Mouse (Mus musculus): Measurements from ENCODE around the gene Ndufa7. TPM values are rescaled to one million over a fixed set of nuclear protein-coding genes. Genes with fewer than 3 reads are reported as not detected.
A peak's percentile ranks its signal among the peaks of the same experiment; 100 is the strongest.
"Not testable (repeated sequence)": the region's sequence is repeated elsewhere in the genome, so short reads cannot be mapped to it uniquely, and the experiment has no call there.

Ndufa7 gene
- polyA plus RNA-seq, 1 experiment from 2014 or later: 501 TPM

- H3K4me3 ChIP-seq (ENCODE audit: low read depth, low read length); H3K4me2 ChIP-seq (replicated peaks; ENCODE audit: low read depth, low read length); H3K27me3 ChIP-seq (replicated peaks; ENCODE audit: insufficient read depth, low read length); H3K9ac ChIP-seq (replicated peaks; ENCODE audit: low read depth); DNase-seq (ENCODE audit: low spot score); H3K9me3 ChIP-seq (ENCODE audit: low read length); H3K36me3 ChIP-seq (ENCODE audit: insufficient read depth, low read length); ATAC-seq; H3K27ac ChIP-seq (ENCODE audit: low read length); H3K4me1 ChIP-seq (ENCODE audit: insufficient read depth, low read depth, low read length): not testable (repeated sequence)
- 78% methylated on average over 5 of the region's 5 CpGs for WGBS
- peak; percentile 43 for TF ChIP-seq CTCF (IDR thresholded peaks at IDR 0.05)
These were observed 51.4 kb downstream of the Ndufa7 start for GRCm38 (mm10) chr17:33875797-33876196.

- ATAC-seq; H3K36me3 ChIP-seq (ENCODE audit: insufficient read depth, low read length); H3K4me1 ChIP-seq (ENCODE audit: insufficient read depth, low read depth, low read length); H3K9ac ChIP-seq (replicated peaks; ENCODE audit: low read depth); H3K27me3 ChIP-seq (replicated peaks; ENCODE audit: insufficient read depth, low read length); H3K4me2 ChIP-seq (replicated peaks; ENCODE audit: low read depth, low read length); H3K27ac ChIP-seq (ENCODE audit: low read length); H3K4me3 ChIP-seq (ENCODE audit: low read depth, low read length); H3K9me3 ChIP-seq (ENCODE audit: low read length); DNase-seq (ENCODE audit: low spot score): not testable (repeated sequence)
- 93% methylated on average over 7 of the region's 11 CpGs for WGBS
These were observed 59.9 kb downstream of the Ndufa7 start for GRCm38 (mm10) chr17:33884320-33884719.

- DNase-seq (ENCODE audit: low spot score); H3K4me2 ChIP-seq (replicated peaks; ENCODE audit: low read depth, low read length); H3K4me1 ChIP-seq (ENCODE audit: insufficient read depth, low read depth, low read length); H3K9ac ChIP-seq (replicated peaks; ENCODE audit: low read depth); H3K27me3 ChIP-seq (replicated peaks; ENCODE audit: insufficient read depth, low read length); H3K27ac ChIP-seq (ENCODE audit: low read length); H3K36me3 ChIP-seq (ENCODE audit: insufficient read depth, low read length); H3K9me3 ChIP-seq (ENCODE audit: low read length); ATAC-seq; H3K4me3 ChIP-seq (ENCODE audit: low read depth, low read length): not testable (repeated sequence)
- 20% methylated on average over 2 of the region's 2 CpGs for WGBS
These were observed 63.4 kb downstream of the Ndufa7 start for GRCm38 (mm10) chr17:33887802-33888201.

Small RNA genes within 50 kb of the gene (microRNA-seq; reads per million reads assigned to microRNA genes)
- not detected for gene Gm27740

Other genes with a start within 250 kb of the Ndufa7 start
- 30.5 and 34.2 TPM in 2 replicates for gene Zfp414, start 195.5 kb upstream of the Ndufa7 start, polyA plus RNA-seq (2015; fragmentation: Nextera tagmentation; extraction: Ambion mirVana)
- 1.00 and 1.3 TPM in 2 replicates for gene Pram1, start 186.5 kb upstream of the Ndufa7 start, polyA plus RNA-seq (2015; fragmentation: Nextera tagmentation; extraction: Ambion mirVana)
- 112 and 146 TPM in 2 replicates for gene Hnrnpm, start 137.7 kb upstream of the Ndufa7 start, polyA plus RNA-seq (2015; fragmentation: Nextera tagmentation; extraction: Ambion mirVana)
- gene March2, start 105.9 kb upstream of the Ndufa7 start, polyA plus RNA-seq (2015; fragmentation: Nextera tagmentation; extraction: Ambion mirVana): 104 and 106 TPM in 2 replicates
- 258 and 279 TPM in 2 replicates for gene Rab11b, start 64.0 kb upstream of the Ndufa7 start, polyA plus RNA-seq (2015; fragmentation: Nextera tagmentation; extraction: Ambion mirVana)
- gene Angptl4, start 42.7 kb upstream of the Ndufa7 start, polyA plus RNA-seq (2015; fragmentation: Nextera tagmentation; extraction: Ambion mirVana): 125 and 137 TPM in 2 replicates
- gene Kank3, start 14.1 kb upstream of the Ndufa7 start, polyA plus RNA-seq (2015; fragmentation: Nextera tagmentation; extraction: Ambion mirVana): 186 and 211 TPM in 2 replicates
- 906 and 1,023 TPM in 2 replicates for gene Rps28, start within 50 bp of the Ndufa7 start, polyA plus RNA-seq (2015; fragmentation: Nextera tagmentation; extraction: Ambion mirVana)
- gene Cd320, start 18.5 kb downstream of the Ndufa7 start, polyA plus RNA-seq (2015; fragmentation: Nextera tagmentation; extraction: Ambion mirVana): 37.6 and 39.3 TPM in 2 replicates
- gene Gm7029, start 49.3 kb downstream of the Ndufa7 start, polyA plus RNA-seq (2015; fragmentation: Nextera tagmentation; extraction: Ambion mirVana): not detected in 2 replicates
- gene Kifc1, start 66.1 kb downstream of the Ndufa7 start, polyA plus RNA-seq (2015; fragmentation: Nextera tagmentation; extraction: Ambion mirVana): 0.37 and 1.0 TPM in 2 replicates
- 0.29 and 0.55 TPM in 2 replicates for gene Platr17, start 80.6 kb downstream of the Ndufa7 start, polyA plus RNA-seq (2015; fragmentation: Nextera tagmentation; extraction: Ambion mirVana)
- gene Daxx, start 84.8 kb downstream of the Ndufa7 start, polyA plus RNA-seq (2015; fragmentation: Nextera tagmentation; extraction: Ambion mirVana): 23.9 and 29.0 TPM in 2 replicates
- 102 and 113 TPM in 2 replicates for gene Tapbp, start 91.3 kb downstream of the Ndufa7 start, polyA plus RNA-seq (2015; fragmentation: Nextera tagmentation; extraction: Ambion mirVana)
- 16.6 and 17.0 TPM in 2 replicates for gene Zbtb22, start 91.3 kb downstream of the Ndufa7 start, polyA plus RNA-seq (2015; fragmentation: Nextera tagmentation; extraction: Ambion mirVana)
- 39.0 and 45.2 TPM in 2 replicates for gene Rgl2, start 105.0 kb downstream of the Ndufa7 start, polyA plus RNA-seq (2015; fragmentation: Nextera tagmentation; extraction: Ambion mirVana)
- gene Pfdn6, start 115.8 kb downstream of the Ndufa7 start, polyA plus RNA-seq (2015; fragmentation: Nextera tagmentation; extraction: Ambion mirVana): 99.7 and 103 TPM in 2 replicates
- 8.8 TPM in 2 replicates for gene Wdr46, start 116.1 kb downstream of the Ndufa7 start, polyA plus RNA-seq (2015; fragmentation: Nextera tagmentation; extraction: Ambion mirVana)
- gene B3galt4, start 126.9 kb downstream of the Ndufa7 start, polyA plus RNA-seq (2015; fragmentation: Nextera tagmentation; extraction: Ambion mirVana): 9.3 and 12.0 TPM in 2 replicates
- gene Vps52, start 131.2 kb downstream of the Ndufa7 start, polyA plus RNA-seq (2015; fragmentation: Nextera tagmentation; extraction: Ambion mirVana): 28.5 and 31.1 TPM in 2 replicates
- 1,282 and 1,435 TPM in 2 replicates for gene Rps18, start 131.4 kb downstream of the Ndufa7 start, polyA plus RNA-seq (2015; fragmentation: Nextera tagmentation; extraction: Ambion mirVana)
- 213 and 222 TPM in 2 replicates for gene H2-K1, start 175.8 kb downstream of the Ndufa7 start, polyA plus RNA-seq (2015; fragmentation: Nextera tagmentation; extraction: Ambion mirVana)
- 18.8 and 19.1 TPM in 2 replicates for gene Ring1, start 200.1 kb downstream of the Ndufa7 start, polyA plus RNA-seq (2015; fragmentation: Nextera tagmentation; extraction: Ambion mirVana)
- 57.9 and 59.8 TPM in 2 replicates for gene H2-Ke6, start 203.5 kb downstream of the Ndufa7 start, polyA plus RNA-seq (2015; fragmentation: Nextera tagmentation; extraction: Ambion mirVana)
- 130 and 131 TPM in 2 replicates for gene Slc39a7, start 207.1 kb downstream of the Ndufa7 start, polyA plus RNA-seq (2015; fragmentation: Nextera tagmentation; extraction: Ambion mirVana)
- 35.0 and 35.7 TPM in 2 replicates for gene Rxrb, start 207.2 kb downstream of the Ndufa7 start, polyA plus RNA-seq (2015; fragmentation: Nextera tagmentation; extraction: Ambion mirVana)
- 0.25 and 0.44 TPM in 2 replicates for gene Col11a2, start 214.9 kb downstream of the Ndufa7 start, polyA plus RNA-seq (2015; fragmentation: Nextera tagmentation; extraction: Ambion mirVana)

Data from lung, postnatal 0 days (tissue).